Mouse (Mus musculus) gastrocnemius, adult 18-20 months (tissue): ENCODE measurements around the gene Espn. TPM values are rescaled to one million over a fixed set of nuclear protein-coding genes. Genes with fewer than 3 reads are reported as not detected.

Source experiments
- DNase-seq: peaks from one replicate; pipeline ENCODE4 v3.0.0; 2021; ENCODE audit warnings: low spot score
- total RNA-seq, 2 experiments: library from RNA; stranded (reverse); gene quantifications; 2 replicates each; pipeline ENCODE4 v1.2.3; 2021

Gene Espn
- total RNA-seq, 2 experiments from 2014 or later: 0.36 to 0.59 TPM

GRCm38 (mm10) chr4:152125161-152126025 is 26.8 kb downstream of the Espn start:
- DNase-seq: peak; percentile 64

- no peak for DNase-seq
Measured at GRCm38 (mm10) chr4:152124361-152124961, 27.7 kb downstream of the Espn start.

GRCm38 (mm10) chr4:152121183-152121505 is 31.0 kb downstream of the Espn start:
- no peak for DNase-seq

- DNase-seq: no peak
Measured at GRCm38 (mm10) chr4:152120311-152121182, 31.6 kb downstream of the Espn start.

GRCm38 (mm10) chr4:152119396-152120292 is 32.5 kb downstream of the Espn start:
- DNase-seq: no peak

GRCm38 (mm10) chr4:152117538-152117937 is 34.6 kb downstream of the Espn start:
- no peak for DNase-seq

- DNase-seq: no peak
Measured at GRCm38 (mm10) chr4:152115921-152116612, 36.1 kb downstream of the Espn start, which contains the start of gene Tnfrsf25. Gene Tnfrsf25, plus strand, starts transcription at chr4:152115934.

GRCm38 (mm10) chr4:152114080-152114479 is 38.1 kb downstream of the Espn start:
- DNase-seq: no peak

GRCm38 (mm10) chr4:152112329-152112728 is 39.8 kb downstream of the Espn start:
- no peak for DNase-seq

GRCm38 (mm10) chr4:152110689-152111088 is 41.5 kb downstream of the Espn start:
- no peak for DNase-seq

GRCm38 (mm10) chr4:152109509-152109908 is 42.7 kb downstream of the Espn start:
- DNase-seq: no peak

- no peak for DNase-seq
Measured at GRCm38 (mm10) chr4:152108673-152109072, 43.5 kb downstream of the Espn start.

GRCm38 (mm10) chr4:152107971-152108509 is 44.1 kb downstream of the Espn start:
- DNase-seq: peak; percentile 49

GRCm38 (mm10) chr4:152107493-152107892 is 44.7 kb downstream of the Espn start:
- no peak for DNase-seq

GRCm38 (mm10) chr4:152106746-152107145 is 45.4 kb downstream of the Espn start:
- no peak for DNase-seq

GRCm38 (mm10) chr4:152103025-152103424 is 49.1 kb downstream of the Espn start:
- DNase-seq: peak; percentile 65

GRCm38 (mm10) chr4:152101921-152102320 is 50.2 kb downstream of the Espn start:
- DNase-seq: no peak

- DNase-seq: no peak
Measured at GRCm38 (mm10) chr4:152101081-152101653, 51.0 kb downstream of the Espn start.

- no peak for DNase-seq
Measured at GRCm38 (mm10) chr4:152100541-152100940, 51.6 kb downstream of the Espn start.
